Mouse (Mus musculus) gastrocnemius, postnatal 25 days (tissue): ENCODE results near the gene Furin. TPM values are rescaled to one million over a fixed set of nuclear protein-coding genes. Genes with fewer than 3 reads are reported as not detected.

Source experiments
- DNase-seq: peaks from one replicate; pipeline ENCODE4 v3.0.0; 2022
- total RNA-seq, 2 experiments: library from RNA; stranded (reverse); gene quantifications; 1 replicate in 1 of 2; 2 replicates in 1 of 2; pipeline ENCODE4 v1.2.3; 2021

The Furin gene
- total RNA-seq, 2 experiments from 2014 or later = 38.5 to 44.8 TPM

DNA sequence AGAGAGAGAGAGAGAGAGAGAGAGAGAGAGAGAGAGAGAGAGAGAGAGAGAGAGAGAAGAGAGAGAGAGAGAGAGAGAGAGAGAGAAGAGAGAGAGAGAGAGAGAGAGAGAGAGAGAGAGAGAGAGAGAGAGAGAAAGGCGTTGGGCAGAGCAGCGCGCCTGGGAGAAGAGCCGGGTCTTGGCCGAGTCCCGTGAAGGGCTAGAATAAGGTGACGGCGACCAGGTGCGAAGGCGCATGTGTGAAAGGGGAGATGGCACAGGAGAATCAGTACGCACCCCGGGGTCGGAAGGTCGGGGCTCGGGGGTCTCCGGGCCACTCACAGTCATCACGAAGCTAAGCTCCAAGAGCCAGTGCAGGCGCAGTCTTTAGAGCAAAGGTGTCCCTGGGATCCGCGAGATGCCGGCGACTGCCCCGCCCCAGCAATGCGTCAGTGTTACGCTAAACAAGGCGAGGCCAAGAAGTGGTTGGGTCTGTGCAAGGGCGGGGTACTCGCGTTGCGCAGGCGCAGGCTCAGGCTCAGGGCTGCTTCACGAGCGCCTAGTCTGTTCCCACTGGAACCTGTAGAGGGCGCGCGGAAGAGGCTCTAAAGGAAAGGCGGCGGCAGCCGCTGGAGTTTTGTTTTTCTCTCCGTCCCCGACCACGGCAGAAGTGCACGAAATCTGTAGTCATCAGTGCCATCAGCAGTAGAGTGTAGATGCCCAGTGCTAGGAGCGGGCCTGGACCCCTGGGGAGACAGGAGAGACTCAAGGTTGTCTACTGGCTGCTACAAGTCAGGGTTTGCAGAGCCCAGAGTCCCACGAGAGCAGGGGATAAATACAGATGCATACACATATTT lies 65.2 kb downstream of the Furin start:
- peak; percentile 96 for DNase-seq

DNA sequence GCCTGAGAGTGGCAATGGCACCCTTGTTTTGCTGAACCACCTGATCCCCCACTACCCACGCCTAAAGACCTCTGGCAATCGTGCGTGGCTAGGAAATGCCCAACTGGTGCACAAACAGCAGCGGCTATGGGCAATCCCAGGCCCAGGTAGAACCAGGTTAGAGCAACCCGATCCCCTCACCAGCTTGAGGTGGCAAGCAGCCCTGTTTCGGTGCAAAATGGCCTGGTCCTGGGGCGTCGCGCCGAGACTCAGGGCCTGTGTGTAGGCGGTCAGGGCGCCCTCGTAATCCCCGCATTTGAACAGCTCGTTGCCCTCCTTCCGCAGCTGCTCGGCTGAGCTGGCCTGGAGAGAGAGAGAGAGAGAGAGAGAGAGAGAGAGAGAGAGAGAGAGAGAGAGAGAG lies 65.9 kb downstream of the Furin start:
- no peak for DNase-seq

Other genes with a start within 250 kb of the Furin start
- gene Sema4b, start 218.6 kb downstream of the Furin start, total RNA-seq = 1 to 10 TPM; 1.6 to 2.5 TPM
- gene Cib1, start 172.6 kb downstream of the Furin start, total RNA-seq = 1 to 10 TPM; 5.8 to 8.5 TPM
- under 1 TPM; 0.77 to 0.91 TPM for gene Gdpgp1, start 172.6 kb downstream of the Furin start, total RNA-seq
- gene Ttll13, start 159.1 kb downstream of the Furin start, total RNA-seq = not detected
- 10 to 100 TPM; 20.4 to 22.4 TPM for gene Ngrn, start 144.2 kb downstream of the Furin start, total RNA-seq
- 1 to 10 TPM; 2.9 to 3.7 TPM for gene Vps33b, start 135.8 kb downstream of the Furin start, total RNA-seq
- gene Prc1, start 111.0 kb downstream of the Furin start, total RNA-seq = 1 to 10 TPM; 2.4 to 2.9 TPM
- gene Rccd1, start 81.0 kb downstream of the Furin start, total RNA-seq = 1 to 10 TPM; 8.1 to 8.6 TPM
- 10 to 100 TPM; 11.6 to 12.6 TPM for gene Unc45a, start 64.4 kb downstream of the Furin start, total RNA-seq
- gene Hddc3, start 62.3 kb downstream of the Furin start, total RNA-seq = 10 to 100 TPM; 21.6 to 22.8 TPM
- 100 to 1,000 TPM; 138 to 146 TPM for gene Man2a2, start 34.1 kb downstream of the Furin start, total RNA-seq
- gene Fes, start 17.5 kb downstream of the Furin start, total RNA-seq = 1 to 10 TPM; 3.3 to 3.4 TPM
- 1 to 10 TPM in 1 of 2 experiments, under 1 TPM in 1; 0.94 to 1.3 TPM for gene Blm, start 129.7 kb upstream of the Furin start, total RNA-seq